Mouse (Mus musculus) retina, embryonic 14.5 days (tissue): Measurements from ENCODE around the gene Clcnka.

Experiments used
- DNase-seq: peaks from one replicate; pipeline ENCODE4 v3.0.0-alpha.2; 2015; ENCODE audit warnings: low spot score

Clcnka gene

DNA sequence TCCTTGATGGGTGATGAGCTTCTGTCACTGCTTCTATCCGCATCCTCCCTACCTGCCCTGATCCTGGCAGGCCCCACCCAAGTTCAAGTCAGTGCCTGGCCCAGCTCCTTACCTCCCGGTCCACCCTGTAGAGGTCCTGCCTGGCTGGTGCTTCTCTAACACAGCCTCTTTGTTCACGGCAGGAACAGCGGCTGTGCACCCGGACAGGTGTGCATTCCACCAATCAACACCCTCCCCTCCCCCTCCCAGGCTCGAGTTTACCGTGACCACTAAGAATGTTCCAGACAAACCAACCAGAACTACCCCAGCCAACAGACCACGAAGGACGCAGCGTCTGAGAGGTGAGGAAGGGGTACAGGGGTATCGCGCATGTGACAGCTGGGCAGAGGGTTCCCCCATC, at the start of gene Clcnka:
Clcnka (minus strand) TSS at position 180 of the 400 bp plus-strand sequence.
- no peak for DNase-seq

- DNase-seq = no peak
Observed at GRCm38 (mm10) chr4:141446211-141446610, 47.7 kb upstream of the Clcnka start.

DNA sequence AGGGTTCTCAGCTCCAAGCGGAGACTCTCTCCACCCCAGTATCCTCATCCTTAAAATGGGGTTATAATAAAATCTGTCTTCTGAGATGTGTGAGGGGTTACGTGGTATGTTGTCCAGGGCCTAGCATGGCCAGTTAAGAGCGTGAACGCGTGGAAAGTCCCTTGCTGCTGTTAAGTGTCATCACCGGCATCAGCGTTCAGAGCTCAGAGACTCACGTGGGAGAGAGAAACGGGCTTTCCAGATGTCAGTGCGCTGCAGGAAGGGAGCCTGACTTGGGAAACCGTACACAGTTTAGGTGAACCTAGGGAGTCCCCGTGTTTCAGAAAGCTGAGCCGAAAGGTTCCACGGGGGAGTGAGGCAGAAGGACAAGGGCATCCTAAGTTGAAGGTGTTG, 46.8 kb upstream of the Clcnka start:
- no peak for DNase-seq

- DNase-seq = peak; percentile 96
Observed at GRCm38 (mm10) chr4:141444451-141445327, 46.2 kb upstream of the Clcnka start, which contains the start of gene Zbtb17. Gene Zbtb17 (plus strand): TSS chr4:141444654.

- DNase-seq = no peak
Observed at GRCm38 (mm10) chr4:141443641-141444429, 45.3 kb upstream of the Clcnka start.

GRCm38 (mm10) chr4:141440877-141441276, 42.4 kb upstream of the Clcnka start:
- no peak for DNase-seq

DNA sequence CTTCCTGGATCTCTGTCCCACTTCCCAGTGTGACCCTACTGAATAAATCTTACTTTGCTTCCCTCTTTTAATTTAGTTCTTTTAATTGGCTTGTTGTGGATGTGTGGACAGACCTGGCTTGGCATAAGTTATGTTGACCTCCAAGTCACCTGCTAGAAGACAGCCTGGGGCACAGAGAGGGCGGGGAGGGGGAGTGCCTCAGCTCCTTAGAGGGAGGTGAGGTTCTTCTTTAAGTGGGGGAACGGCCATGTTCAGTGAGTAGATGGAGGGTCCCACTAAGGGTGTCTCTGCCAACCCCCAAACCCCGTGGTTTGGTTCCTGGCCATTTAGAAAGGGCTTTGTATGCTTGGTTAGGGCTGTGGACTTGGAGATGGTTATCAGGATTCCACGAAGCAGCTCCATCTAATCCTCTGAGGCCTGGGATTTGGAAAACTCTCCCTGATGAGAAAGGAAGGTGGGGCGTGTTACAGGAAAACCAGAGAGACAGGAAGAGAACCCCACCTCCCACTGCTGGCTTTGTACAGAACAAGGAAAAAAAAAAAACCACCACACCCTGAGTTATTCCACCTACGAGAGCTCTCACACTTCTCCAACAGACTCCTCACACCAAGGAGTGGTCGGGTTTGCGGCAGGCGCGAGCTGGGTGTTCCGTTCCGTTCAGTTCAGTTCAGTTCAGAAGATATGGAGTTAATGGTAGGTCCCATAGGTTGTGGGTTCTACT, 40.7 kb upstream of the Clcnka start:
- DNase-seq = no peak

- no peak for DNase-seq
Observed at GRCm38 (mm10) chr4:141435974-141436373, 37.5 kb upstream of the Clcnka start, which contains the start of gene Srarp. Gene Srarp (minus strand): TSS chr4:141436105.

- no peak for DNase-seq
Observed at GRCm38 (mm10) chr4:141433191-141433590, 34.7 kb upstream of the Clcnka start.

DNA sequence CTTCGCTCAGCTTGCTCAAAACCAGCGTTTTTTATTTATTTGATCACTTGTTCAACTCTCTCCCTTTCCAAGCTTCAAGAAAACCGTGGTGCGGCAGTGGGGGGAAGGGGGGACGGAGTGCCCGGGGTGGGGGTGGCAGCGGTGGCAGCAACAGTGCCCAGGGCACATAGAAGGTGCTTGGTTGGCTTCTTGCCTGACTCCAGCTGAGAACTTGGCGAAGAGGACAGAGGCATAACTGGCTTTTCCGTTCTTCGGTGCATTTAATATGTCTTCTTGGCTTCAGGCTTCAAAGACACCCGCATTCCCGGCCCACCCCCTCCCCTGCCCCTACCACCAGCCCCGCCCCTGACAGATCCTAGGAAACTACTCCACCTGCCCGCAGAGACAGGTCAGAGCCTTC, 34.1 kb upstream of the Clcnka start:
- DNase-seq = no peak

GRCm38 (mm10) chr4:141430997-141431396, 32.5 kb upstream of the Clcnka start:
- DNase-seq = peak; percentile 90

GRCm38 (mm10) chr4:141429847-141430246, 31.3 kb upstream of the Clcnka start:
- peak; percentile 59 for DNase-seq

DNA sequence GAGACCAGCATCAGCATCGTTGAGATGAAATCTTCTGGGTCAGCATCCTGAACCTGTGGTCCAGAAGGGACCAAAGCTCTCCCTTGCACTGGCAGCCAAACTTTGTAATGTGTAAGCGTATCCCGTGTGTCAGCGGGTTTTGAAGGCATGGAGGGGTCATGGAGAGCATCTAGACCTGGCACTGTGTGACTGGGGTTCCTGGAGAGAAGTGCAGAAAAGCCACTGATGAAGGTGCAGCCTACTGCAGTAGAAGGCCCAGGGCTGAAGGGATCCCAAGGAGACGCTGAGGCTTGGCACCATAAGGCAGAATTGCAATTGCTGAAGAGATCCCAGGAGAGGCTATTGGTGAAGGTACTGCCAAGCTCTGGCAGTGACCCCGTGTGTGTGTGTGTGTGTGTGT, 30.9 kb upstream of the Clcnka start:
- DNase-seq = no peak

DNA sequence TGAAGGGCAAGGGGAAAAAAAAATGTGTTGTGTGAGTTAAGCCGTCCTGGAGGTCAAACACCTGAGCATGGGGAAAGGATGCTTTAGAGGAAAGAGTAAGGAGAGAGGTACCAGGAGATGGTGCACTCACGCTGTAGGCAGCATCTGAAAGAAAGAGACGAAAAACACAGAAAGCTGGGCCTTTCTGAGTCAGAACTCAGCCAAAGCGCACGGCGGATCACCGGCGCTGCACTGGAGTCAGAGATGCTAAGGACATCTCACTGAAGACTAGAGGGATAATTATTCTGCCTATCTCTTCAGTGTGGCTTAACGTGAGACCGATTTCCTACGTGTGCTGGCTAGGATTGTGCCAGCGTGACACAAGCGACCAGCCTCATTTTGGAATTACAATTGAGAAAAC, 29.4 kb upstream of the Clcnka start:
- DNase-seq = no peak

DNA sequence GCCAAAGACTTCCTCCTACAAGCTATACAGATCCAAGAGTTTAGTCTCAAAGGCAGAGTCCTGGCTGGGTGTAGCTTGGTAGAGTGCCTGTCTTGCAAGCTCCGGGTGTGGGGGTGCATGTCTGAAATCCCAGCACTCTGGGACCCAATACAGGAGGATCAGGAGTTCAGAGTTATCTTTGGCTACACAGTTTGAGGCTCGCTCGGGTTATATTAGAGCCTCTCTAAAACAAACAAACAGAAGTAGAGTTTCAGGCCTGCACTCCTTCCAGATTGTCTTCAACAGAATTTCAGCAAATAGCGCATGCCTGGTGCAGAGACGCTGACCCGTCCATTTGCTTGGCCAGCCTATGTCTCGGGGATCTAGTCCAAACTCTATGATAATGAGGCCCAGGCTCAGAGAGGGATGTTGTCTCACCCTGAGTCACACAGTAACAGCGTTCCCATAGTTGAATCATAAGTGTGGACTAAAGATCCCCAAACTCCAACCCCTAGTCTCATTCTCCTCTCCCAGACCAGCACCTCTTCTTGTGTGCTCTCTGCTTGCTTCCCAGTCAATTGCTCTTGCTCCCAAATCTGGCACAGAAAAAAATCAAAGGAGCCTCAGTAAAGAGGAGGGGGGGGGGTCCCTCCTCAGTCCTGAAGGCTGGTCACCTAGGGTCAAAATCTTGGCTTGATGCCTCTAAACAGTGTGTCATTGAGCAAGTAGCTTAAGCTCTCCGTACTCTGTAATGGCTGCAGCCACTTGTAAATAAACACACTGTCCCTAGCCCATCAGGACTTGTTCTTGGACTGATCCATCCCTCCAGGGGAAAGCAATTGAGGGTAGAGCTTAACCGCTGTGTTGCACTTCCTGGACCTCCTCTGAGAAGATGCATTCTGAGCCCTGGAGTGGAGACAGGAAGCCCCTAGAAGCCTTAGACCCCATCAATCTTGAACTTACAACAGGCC, 28.5 kb upstream of the Clcnka start:
- DNase-seq = no peak

- DNase-seq = peak; percentile 18
Observed at GRCm38 (mm10) chr4:141425484-141426479, 27.3 kb upstream of the Clcnka start.

DNA sequence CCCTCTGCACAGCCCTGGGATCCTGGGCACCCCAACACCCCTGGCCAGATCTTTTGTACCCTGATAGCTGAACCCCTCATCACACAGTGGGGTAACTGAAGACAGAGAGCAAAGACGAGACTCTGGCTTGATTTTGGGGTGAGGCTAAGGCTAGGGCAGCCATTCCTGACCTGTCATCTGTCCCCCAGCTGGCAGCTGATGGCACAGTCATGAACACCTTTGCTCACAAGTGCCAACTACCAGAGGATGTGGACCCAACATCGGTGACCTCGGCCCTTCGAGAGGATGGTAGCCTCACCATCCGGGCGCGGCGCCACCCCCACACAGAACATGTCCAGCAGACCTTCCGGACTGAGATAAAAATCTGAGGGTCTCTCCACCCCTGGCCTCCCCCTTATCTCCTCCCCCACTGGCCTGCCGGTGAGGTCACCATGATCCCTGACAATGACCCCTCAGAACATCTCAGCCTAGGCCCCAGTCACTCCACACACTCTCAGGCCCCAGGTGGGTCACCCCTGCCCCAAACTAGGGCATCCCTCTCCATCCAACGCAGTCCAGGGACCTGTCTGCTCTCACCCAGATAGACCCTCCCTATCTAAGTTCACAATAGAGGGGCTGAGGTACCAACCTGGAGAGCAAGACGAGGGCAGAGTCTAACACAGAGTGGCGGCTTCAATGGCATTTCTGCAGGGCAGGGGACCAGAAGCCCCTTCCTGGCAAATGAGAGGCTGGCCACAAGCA, 25.3 kb upstream of the Clcnka start:
- no peak for DNase-seq

DNA sequence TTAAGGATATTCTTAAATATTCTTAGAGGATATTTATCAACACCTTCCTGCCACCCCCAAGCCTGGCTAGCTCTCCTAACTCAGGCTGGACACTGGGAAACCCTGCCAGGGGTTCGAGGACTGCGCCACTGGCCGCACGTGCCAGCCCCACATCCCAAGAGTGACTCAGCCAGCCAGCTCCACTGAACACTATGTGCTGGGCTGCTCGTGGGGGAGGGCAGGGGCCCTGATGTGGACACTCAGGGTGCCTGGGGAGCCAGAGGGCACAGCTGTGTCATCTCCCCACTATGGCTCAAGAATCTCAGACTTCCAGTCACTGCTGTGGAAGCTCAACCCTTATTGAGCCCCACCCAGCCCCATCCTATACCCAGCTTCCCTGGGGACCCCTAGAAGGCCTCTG, 24.8 kb upstream of the Clcnka start:
- DNase-seq = no peak

DNA sequence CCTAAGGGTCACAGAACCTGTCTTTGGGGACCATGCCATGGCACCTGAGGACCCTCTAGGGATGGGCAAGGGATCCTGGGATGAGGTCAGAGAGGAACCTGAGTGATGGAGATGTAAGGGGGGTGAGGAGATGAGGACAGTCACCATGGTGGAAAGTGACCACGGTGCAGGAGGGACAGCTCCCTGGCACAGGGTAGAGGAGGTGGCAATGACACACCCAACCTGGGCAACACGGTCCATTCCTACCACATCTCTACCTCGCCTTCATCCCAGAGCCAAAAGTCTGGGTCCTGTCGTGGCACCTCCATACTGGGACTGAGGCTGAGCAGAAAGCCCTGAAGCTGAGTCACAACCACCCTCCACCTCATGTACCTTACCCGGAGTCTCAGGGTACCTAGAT, 24.3 kb upstream of the Clcnka start:
- no peak for DNase-seq
